Mouse (Mus musculus) spleen, postnatal 36 days (tissue): Measurements from ENCODE around the gene Sptbn4.

ENCODE experiments used
- DNase-seq, 2 experiments: peaks; one replicate each; pipeline ENCODE4 v3.0.0; 2022; ENCODE audit warnings: low spot score in 2 of 2, mixed read lengths in 1 of 2

Gene Sptbn4

DNA sequence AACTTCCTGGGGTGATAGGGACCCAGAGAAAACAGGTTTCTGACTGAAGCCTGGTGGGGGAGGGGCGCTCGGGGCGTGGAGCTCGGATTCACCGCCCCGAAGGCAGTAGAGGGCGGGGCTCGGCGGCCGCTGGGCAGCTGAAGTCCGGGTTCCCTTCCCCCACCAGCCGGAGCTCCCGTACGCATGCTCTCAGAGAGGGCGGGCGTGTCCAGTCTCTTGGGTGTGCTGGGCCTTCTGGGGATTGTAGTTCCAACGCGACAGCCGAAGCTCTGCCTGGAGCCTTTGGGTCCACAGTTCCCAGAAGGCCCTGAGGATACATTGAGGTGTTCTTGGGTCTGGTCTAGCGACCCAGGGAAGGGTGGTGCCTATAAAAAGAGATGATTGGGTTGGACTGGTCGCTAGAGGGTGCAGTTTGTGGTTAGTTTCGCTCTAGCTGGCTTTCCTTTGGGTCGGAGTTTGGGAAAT is 27.0 kb upstream of the Sptbn4 start:
- peak; percentile 99 for DNase-seq

DNA sequence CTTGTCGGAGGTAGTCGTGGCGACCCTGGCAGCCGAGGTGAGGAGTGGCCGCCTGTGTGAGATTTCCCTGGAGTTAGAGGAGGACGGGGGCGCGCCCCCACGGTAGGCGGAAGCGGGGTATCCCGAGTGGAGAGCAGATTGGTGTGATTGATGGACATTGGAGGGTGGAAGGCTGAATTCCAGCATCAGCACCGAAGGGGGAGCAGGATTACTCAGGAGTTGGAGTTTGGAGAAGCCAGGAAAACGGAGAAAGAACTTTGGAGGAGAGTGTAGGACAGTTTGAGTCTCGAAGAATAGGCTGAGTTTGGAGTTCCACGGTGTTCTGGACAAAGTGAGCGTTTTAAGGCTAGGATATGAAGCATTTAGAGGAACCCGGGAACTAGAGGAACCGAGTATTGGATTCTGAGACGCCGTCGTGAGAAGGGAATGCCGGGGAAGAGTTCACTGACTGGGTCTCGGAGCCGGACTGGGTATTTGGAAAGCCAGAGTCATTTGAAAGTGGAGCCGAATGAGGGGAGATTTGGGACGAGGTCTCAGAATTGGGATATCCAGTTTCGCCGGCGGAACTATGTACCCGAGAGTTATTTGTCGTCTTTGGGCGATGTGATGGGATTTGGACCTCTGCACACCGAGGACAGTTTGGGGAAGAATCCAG is 26.5 kb upstream of the Sptbn4 start:
- DNase-seq = no peak

- DNase-seq = peak; percentile 98
Observed at GRCm38 (mm10) chr7:27473156-27473834, 25.8 kb upstream of the Sptbn4 start, which contains the start of gene Sertad3. TSS of gene Sertad3 (plus strand) at chr7:27473768.

DNA sequence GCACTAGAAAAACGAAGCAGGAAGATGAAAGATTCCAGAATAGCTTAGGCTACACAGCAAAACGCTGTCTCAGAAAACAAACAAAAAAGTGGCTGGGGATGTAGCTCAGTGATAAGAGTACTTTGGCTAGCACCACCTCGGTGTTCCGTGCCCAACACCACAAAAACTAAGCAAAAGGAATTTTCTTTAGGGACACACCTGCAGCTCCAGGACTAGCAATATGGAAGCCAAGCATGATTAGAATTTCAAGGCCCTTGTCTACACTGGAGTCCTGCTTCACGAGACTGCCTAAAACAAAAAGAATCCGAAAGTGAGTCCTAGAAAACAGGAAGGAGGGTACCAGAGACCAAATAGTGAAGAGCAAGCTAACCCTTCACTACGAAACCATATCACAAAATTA is 25.1 kb upstream of the Sptbn4 start:
- peak; percentile 26 to 48 for DNase-seq

GRCm38 (mm10) chr7:27471390-27472120 is 24.1 kb upstream of the Sptbn4 start:
- DNase-seq = no peak

DNA sequence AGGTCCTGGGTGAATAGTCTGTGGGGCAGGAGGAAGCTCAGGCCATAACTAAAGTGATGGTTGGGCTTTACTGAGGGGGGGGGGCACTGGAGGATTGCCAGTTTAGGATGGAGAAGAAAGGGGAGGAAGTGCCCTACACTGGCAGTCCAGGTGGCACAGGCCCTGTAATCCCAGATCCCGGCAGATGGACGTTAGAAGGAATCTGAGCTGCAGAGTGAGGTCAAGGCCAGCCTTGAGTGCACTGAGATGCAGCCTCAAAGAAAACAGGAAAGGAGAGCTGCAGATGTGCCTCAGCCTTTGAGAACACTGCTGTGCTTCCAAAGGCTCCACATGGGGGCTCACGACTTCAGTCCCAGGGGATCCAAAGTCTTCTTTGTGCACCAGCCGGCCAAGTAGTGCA is 20.2 kb upstream of the Sptbn4 start:
- DNase-seq = no peak

- no peak for DNase-seq
Observed at GRCm38 (mm10) chr7:27460477-27460876, 13.0 kb upstream of the Sptbn4 start.

GRCm38 (mm10) chr7:27459640-27460039 is 12.2 kb upstream of the Sptbn4 start:
- no peak for DNase-seq

DNA sequence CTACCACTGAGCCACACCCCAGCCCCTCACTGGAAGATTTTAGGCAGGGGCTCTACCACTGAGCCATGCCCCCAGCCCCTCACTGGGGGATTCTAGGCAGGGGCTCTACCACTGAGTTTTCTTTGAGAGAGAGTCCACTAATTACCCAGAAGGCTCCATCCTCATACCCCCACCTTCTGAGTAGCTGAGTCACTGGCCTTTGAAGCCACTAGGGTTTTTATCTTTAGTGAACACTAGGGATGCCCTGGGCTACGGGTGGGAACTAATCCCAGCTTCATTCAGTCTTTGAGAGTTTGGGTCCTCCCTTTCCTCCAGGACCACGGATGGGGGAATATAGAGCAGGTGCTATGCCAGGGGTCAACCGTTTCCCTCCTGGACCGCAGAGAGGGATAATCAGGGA is 11.1 kb upstream of the Sptbn4 start:
- no peak for DNase-seq

DNA sequence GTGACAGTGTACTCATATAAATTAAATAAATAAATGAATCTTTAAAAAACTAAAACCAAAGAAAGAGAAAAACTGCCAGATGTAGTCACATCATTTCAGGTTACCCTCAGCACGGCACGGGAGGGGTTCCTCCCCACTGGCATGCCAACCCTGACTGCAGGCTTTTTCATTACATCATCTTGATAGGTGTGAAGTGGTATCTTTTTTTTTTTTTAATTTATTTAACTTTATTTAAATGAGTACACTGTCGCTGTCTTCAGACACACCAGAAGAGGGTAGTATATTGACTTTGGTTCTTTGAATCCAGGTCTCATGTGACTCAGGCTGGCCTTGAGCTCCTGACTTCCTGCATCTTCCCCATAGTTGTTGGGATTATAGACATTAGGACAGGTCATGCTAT is 7.8 kb upstream of the Sptbn4 start:
- no peak for DNase-seq

DNA sequence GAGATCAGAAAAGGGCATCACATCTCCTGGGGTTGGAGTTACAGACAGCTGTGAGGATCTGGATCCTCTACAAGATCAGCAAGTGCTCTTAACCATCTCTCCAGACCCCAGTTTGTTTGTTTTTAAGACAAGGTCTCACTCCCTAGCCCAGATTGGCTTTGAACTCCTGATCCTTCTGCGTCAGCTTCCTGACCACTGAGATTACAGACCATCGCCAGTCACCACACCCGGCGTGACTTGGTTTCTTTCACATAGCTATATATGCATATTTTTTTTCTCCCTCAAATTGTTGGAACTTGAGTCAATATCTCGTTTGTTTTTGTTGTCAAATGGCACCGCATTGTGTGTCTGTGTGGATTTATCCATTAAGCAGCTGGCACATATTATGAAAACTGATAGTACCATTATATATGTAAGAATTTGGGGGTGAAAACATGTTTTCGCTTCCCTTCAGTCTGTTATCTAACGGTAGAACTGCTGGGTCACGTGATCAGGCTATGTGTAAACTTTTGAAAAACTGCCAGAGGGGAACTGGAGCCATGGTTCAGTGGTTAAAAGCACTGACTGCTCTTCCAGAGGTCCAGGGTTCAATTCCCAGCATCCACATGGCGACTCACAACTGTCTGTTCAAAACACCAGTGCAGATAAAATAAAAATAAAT is 7.1 kb upstream of the Sptbn4 start:
- peak; percentile 62 to 75 for DNase-seq

DNA sequence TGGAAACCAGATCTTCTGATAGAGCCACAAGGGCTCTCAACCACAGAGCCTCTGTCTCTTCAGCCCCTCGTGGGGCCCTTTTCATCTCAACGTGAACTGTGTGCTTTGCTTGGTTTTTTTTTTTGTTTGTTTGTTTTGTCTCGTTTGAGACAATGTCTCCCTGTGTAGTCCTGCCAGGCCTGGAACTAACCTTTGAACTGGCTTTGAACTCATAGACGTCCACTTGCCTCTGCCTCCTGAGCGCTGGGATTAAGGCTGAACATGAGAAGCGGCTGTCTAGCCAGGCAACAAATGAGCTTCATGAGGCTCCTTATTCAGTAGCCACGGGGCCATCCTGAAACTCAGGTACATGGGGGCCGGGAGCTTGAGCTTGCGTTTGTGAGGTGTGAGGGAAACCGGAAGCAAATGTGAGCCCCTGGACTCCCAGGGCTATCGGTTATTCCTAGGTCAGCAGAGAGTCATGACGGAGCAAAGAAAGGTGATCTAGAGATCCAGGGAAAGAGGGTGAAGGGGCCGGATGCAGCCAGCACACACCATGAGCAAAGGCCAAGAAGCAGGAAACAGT is 4.8 kb upstream of the Sptbn4 start:
- DNase-seq = no peak

GRCm38 (mm10) chr7:27451359-27451758 is 3.9 kb upstream of the Sptbn4 start:
- DNase-seq = peak; percentile 44 to 60

GRCm38 (mm10) chr7:27449256-27449862 is 1.9 kb upstream of the Sptbn4 start:
- DNase-seq = peak; percentile 46 to 71

DNA sequence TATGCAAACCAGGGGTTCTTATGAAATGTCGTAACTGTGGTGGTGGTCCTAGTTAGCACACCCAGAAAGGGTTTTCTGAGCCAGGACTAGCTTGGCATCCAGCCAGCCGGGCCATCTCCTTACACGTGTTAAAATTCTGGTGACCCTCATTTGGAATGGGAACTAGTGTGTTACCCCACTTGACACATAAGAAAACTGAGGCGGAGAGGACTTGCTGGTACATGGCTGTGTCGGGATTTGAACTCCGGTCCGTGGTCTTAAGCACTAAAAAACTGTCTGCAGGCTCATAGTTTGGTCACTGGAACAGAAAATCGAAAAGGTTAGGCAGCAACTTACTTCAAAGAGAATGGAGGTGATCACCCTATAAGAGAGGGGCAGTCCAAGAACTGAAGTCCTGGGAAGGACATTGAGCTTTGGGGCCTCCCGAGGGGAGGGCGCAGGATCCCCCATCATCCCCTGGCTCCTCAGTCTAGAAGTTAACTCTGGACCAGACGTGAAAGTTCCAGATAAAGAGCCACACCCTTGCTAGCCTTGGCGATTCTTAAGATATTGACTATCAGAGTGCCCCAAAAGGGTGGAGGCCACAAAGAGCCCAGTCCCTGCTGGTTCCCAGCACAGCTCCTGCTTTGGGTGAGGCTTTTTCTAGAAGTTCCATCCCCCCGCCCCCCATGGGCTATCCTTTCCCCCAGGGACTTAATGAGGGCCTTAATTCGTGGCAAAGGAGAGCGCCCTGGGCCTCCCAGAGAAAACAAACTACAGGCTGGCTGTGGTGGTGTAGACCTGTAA is 1.1 kb upstream of the Sptbn4 start:
- DNase-seq = peak; percentile 57 to 72

- DNase-seq = no peak
Observed at GRCm38 (mm10) chr7:27446521-27447418, 716 bp downstream of the Sptbn4 start.

DNA sequence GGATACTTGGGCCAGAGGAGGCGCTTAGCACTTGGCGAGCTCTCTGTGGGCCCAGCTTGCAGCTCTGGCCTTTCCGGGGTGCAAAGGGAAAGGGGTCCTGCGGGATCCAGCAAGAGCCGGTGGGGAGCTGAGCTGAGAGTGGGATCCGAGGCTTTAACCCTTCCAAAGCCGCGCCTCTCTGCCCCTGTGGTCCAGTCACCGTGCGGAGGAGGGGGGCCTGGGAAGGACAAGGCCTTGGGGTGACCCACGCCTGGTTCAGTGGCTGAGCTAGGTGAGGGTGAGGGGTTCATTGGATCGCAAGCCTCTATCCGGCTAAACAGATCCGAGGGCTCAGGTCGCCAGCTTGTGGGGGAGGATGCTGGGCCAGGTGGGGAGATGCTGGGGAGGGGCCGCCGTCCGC is 1.4 kb downstream of the Sptbn4 start:
- DNase-seq = no peak

- no peak for DNase-seq
Observed at GRCm38 (mm10) chr7:27440014-27440413, 7.5 kb downstream of the Sptbn4 start.

- peak; percentile 32 to 53 for DNase-seq
Observed at GRCm38 (mm10) chr7:27437544-27437943, 9.9 kb downstream of the Sptbn4 start.

- no peak for DNase-seq
Observed at GRCm38 (mm10) chr7:27433794-27434193, 13.7 kb downstream of the Sptbn4 start.
